Mouse (Mus musculus) layer of hippocampus, postnatal 36 days (tissue): ENCODE measurements around the gene Cldn9. TPM values are rescaled to one million over a fixed set of nuclear protein-coding genes. Genes with fewer than 3 reads are reported as not detected.

Source experiments
- DNase-seq, 2 experiments: peaks; one replicate each; pipeline ENCODE4 v3.0.0; 2022
- total RNA-seq, 2 experiments: library from RNA; stranded (reverse); gene quantifications; 2 replicates each; pipeline ENCODE4 v1.2.3; 2021

The Cldn9 gene
- total RNA-seq, 2 experiments from 2014 or later = 0.22 to 0.35 TPM

DNA sequence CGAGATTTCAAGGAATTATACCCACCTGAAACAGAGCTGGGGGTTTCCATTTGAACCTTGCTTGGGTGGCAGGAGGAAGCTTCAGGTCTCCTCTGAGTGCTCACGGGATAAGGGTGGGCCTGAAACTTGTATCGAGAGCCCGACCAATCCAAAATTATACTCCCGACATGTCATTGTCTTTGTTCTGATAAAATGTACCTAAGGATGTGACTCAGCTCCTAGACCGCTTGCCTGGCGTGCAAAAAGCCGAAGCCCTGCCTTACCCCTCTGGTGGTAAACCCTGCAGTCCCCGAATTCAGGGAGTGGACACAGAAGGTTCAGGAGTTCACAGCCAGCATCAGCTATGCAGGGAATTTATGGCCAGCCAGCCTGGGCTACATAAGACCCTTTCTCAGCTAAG is 3.5 kb downstream of the Cldn9 start:
- no peak for DNase-seq

GRCm38 (mm10) chr17:23679127-23679835 is 4.5 kb downstream of the Cldn9 start, which contains the start of gene Cldn6:
Cldn6 (plus strand) TSS chr17:23679249.
- DNase-seq = no peak

DNA sequence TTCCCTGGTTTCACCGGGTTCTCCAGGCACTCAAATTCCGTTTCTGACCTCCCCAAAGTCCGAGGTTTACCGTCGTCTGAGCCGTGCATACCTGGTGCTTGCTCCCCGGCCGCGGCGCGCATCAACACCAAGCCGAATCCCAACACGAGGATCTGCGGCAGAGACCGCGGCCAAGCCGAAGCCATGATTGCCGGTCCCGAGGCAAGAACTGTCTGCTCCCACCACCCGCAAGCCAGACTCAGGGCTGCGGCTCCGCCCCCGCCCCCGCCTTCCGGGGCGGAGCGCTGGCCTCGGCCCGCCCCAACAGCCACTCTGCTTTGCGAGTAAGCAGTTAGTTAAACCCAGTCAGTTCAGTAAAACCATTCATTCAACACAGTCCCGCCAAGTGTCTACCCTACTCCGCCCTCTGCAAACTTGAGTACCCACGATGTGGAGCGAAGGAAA is 6.6 kb downstream of the Cldn9 start, which contains the start of gene Tnfrsf12a:
Gene Tnfrsf12a (minus strand): TSS at position 233 of the 444 bp plus-strand sequence.
- peak; percentile 80 to 83 for DNase-seq

- DNase-seq = no peak
These were observed 7.3 kb downstream of the Cldn9 start for GRCm38 (mm10) chr17:23676473-23677031.

GRCm38 (mm10) chr17:23675564-23676281 is 8.1 kb downstream of the Cldn9 start:
- peak in 1 of 2 experiments; percentile 27 for DNase-seq

DNA sequence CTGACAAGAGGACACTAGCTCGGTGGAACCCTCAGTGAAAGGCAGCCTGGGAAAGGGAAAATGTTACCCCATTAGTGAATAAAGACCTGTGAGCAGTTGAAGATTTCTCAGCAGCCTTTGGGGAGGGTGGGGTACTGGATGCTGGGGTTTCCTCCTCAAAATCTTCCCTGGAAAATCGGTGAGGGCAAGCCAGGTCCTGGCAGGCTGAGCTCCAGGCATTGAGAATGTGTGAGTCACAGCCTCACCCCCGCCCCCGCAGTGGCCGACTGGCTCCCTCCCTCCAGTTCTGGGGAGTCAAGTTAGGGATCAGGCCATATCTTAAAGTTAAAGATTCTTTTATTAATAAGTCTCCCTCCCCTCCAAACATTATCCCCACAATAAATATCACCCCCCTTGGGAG is 8.7 kb downstream of the Cldn9 start:
- DNase-seq = no peak

DNA sequence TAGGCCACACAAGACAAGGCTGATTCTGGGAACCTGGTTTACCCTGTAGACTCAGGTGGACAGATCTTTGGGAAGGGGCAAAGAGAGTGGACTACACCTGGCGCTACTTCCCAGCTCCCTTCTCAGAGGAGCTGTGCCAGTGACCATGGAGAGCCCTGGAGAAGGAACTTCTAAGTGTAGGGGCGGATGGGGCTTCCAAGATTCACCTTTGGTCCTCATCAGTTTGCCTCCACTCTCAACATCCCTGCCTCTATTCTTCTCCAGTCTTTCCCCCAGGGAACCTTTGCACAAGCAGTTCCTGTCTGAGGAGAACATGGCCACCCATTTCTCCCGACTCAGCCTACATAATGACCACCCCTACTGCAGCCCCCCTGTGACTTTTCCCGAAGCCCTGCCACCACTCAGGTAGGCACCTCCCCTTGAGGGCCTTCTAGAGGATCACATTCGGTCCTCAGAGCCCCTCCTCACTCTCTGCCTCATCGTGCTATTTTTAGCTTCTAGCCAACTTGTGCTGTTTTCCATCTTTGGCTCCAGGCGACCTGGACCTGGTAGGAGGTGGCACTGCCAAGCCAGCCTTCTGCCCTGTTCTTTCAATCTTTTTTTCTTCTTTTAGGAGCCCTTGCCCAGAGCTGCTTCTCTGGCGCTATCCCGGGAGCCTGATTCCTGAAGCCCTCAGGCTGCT is 9.4 kb downstream of the Cldn9 start:
- DNase-seq = no peak

DNA sequence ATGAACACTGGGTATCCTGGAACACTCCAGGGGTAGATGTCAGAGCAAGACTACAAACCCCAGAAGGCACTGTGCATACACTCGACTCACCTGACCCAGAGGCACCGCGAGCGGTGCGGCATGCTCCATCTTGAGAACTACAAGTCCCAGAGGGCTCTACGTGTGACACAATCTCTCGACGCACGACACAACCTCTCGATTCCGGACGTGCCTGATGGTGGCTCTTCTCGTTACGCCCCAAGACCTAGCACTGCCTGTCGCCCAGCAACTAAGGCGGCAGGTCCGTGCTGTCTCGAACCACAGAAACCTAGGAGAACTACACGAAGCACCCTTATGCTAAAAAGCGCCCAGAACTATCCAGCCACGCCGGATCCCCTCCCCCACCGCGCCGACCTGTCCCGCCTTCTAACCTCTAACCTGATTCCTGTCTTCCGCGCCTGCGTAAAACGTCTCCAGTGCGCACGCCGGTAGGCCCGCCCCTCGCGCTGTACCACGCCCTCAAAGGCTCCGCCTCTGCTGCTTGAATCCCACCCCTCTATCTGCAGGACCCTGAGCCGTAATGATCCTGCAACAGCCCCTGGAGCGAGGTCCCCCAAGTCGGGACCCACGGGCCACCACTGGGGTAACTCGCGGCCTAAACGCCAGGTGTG is 10.3 kb downstream of the Cldn9 start, which contains the start of the genes Hcfc1r1 and Thoc6:
Gene Hcfc1r1 (plus strand): TSS at position 173 of the 650 bp plus-strand sequence.
Gene Thoc6 (minus strand): TSS at position 459 of the 650 bp plus-strand sequence.
- peak; percentile 94 to 96 for DNase-seq

GRCm38 (mm10) chr17:23672761-23673160 is 11.1 kb downstream of the Cldn9 start:
- DNase-seq = no peak

GRCm38 (mm10) chr17:23671519-23671918 is 12.3 kb downstream of the Cldn9 start:
- no peak for DNase-seq

DNA sequence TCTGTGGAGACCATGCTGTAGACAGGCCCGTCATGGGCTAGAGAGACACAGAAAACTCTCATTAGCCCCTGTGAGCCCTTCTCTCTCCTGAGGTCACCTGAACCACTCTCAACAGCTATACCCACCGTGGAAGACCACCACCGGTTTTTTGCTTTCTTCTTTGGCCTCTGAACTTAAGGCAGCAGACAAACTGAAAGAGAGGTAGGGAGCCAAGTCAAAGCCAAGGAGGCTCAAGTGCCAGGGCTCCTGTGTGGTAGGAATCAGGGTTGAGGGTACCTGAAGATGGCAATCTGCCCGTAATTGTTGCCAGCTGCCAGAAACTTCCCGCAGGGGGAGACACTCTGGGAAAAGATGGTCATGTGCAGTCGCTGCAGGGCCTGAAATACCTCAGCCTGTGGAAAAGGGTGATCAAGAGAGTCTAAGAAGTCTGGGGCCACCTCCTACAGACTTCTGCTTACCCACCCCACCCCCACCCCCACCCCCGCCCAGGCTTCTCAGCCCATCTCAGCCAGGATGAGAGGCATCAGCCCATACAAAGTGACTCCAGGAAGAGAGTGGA is 13.2 kb downstream of the Cldn9 start:
- no peak for DNase-seq

DNA sequence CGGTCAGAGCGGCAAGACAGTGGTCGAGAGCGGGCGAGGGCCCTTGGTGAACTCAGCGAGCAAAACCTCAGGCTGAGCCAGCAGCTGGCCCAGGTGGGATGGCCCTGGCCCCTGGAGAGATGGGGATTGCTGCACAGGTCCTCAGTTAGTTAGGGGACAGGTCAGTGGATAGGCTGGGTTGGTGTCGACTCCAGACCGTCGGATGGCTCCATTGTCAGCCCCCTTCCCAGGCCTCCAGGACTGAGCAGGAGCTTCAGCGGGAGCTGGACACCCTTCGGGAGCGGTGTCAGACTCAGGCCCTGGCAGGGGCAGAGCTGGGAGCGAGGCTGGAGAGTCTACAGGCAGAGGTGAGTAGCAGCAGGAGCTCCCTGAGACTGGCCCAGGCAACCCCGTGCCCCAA is 18.3 kb downstream of the Cldn9 start:
- DNase-seq = no peak

GRCm38 (mm10) chr17:23664556-23665021 is 19.2 kb downstream of the Cldn9 start:
- no peak for DNase-seq

GRCm38 (mm10) chr17:23661526-23661925 is 22.3 kb downstream of the Cldn9 start:
- DNase-seq = no peak

- DNase-seq = no peak
These were observed 23.0 kb downstream of the Cldn9 start for GRCm38 (mm10) chr17:23660876-23661200.

DNA sequence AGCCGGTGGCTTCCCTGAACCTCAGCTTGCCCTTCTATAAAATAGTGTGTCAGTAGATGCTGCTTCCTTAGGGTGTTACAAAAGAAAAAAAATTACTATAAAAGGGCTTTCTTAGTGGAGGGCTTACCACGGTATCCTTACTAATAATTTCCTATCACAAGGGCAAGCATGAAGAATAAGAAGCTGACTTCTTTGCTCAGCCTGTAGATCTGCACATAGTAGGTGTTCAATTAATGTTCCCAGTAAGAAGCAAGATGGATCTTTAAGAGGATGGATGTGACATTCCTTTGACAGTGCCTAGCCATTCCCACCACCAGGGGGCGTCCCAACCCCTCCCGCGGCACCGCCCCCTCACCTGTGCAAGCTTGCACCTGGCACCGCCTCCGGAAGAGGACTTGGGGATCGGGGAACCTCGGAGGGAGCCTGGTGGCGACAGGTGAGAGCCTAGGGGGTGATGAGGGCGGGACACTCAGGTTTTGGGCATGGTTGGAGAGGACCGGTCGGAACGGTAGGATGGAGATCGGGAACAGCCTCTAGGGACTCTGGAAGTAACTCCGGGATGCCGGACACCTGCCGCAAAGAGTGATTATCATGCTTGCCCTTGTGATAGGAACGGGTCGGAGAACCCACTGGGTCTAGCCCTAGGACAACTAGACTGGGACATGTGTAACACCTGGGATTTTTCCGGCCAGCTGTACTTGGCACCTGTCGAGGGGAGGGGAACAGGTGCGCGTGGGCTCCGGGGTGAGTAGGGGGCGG is 23.5 kb downstream of the Cldn9 start, which contains the start of gene Bicdl2:
Gene Bicdl2 (plus strand): TSS at position 390 of the 759 bp plus-strand sequence.
- no peak for DNase-seq

DNA sequence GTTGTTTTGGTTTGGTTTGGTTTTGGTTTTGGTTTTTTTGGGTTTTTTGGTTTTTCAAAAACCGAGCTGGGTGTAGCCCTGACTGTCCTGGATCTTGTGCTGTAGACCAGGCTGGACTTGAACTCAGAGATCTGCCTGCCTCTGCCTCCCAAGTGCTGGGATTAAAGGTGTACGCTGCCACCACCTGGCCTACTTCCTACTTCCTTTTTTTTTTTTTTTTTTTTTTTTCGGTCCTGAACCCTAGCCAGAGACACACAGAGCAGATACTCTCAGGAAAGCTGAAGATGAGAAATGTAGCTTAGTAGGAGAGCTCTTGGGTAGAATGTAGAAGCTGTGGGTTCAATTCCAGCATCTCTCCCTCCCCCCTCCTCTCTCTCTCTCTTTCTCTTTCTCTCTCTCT is 25.4 kb downstream of the Cldn9 start:
- DNase-seq = no peak

GRCm38 (mm10) chr17:23654410-23654809 is 29.4 kb downstream of the Cldn9 start:
- no peak for DNase-seq

GRCm38 (mm10) chr17:23654001-23654400 is 29.8 kb downstream of the Cldn9 start:
- DNase-seq = no peak

DNA sequence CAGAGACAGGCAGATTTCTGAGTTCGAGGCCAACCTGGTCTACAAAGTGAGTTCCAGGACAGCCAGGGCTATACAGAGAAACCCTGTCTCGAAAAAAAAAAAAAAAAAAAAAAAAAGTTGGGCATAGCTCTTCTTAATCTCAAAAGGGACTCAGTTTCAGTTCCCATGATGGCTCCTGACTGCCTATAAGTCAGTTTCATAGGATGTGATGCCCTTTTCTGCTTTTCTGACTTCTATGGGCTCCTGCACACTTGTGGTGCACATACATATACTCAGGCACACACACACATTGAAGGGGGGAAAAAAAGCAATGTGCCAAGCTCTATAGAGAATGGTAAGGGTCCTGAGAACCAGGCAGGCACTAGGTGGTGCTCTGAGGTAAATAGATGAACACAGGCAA is 30.5 kb downstream of the Cldn9 start:
- no peak for DNase-seq

GRCm38 (mm10) chr17:23651363-23651762 is 32.5 kb downstream of the Cldn9 start:
- DNase-seq = no peak
